Mouse (Mus musculus) heart, embryonic 11.5 days (tissue): ENCODE data around the gene Gper1. TPM values are rescaled to one million over a fixed set of nuclear protein-coding genes. Genes with fewer than 3 reads are reported as not detected.

Experiments
- ATAC-seq: fragments of 200-750 bp; cut with Nextera tagmentation; replicated peaks from 2 replicates; pipeline ENCODE4 v1.8.0; 2017; ENCODE audit warnings: moderate library complexity; ENCODE audit not compliant: insufficient number of reproducible peaks, low FRiP score, low TSS enrichment
- H3K27ac ChIP-seq: fragments of 300-500 bp; sonication (generic); 2 replicates; pipeline ENCODE4 v1.5.1; 2014; ENCODE audit warnings: mild to moderate bottlenecking, low read depth, low read length
- H3K27me3 ChIP-seq: fragments of 300-500 bp; sonication (generic); 2 replicates; pipeline ENCODE4 v1.6.1; 2014; ENCODE audit warnings: mild to moderate bottlenecking, low read length, mixed read lengths; ENCODE audit not compliant: control insufficient read depth, insufficient read depth
- H3K36me3 ChIP-seq: fragments of 300-500 bp; sonication (generic); 2 replicates; pipeline ENCODE4 v1.6.1; 2014; ENCODE audit warnings: mild to moderate bottlenecking, low read length, moderate library complexity, mixed read lengths; ENCODE audit not compliant: control insufficient read depth, insufficient read depth
- H3K4me1 ChIP-seq: fragments of 300-500 bp; sonication (generic); 2 replicates; pipeline ENCODE4 v1.6.1; 2014; ENCODE audit warnings: low read length; ENCODE audit not compliant: control insufficient read depth, insufficient read depth
- H3K4me2 ChIP-seq: fragments of 300-500 bp; sonication (generic); 2 replicates; pipeline ENCODE4 v1.6.1; 2014; ENCODE audit warnings: mild to moderate bottlenecking, moderate library complexity
- H3K4me3 ChIP-seq: fragments of 300-500 bp; sonication (generic); 2 replicates; pipeline ENCODE4 v1.5.1; 2014; ENCODE audit warnings: low read depth, low read length
- H3K9ac ChIP-seq: fragments of 300-500 bp; sonication (generic); 2 replicates; pipeline ENCODE4 v1.6.1; 2014; ENCODE audit warnings: mild to moderate bottlenecking, low read depth, low read length, moderate library complexity
- H3K9me3 ChIP-seq: fragments of 300-500 bp; sonication (generic); replicated peaks from 2 replicates; pipeline ENCODE4 v1.6.1; 2016; ENCODE audit warnings: low read length; ENCODE audit not compliant: control insufficient read depth
- WGBS: fragments of 180-500 bp; shearing (Covaris S2); extraction: QIAGEN DNeasy Blood & Tissue Kit; methylation state at CpG from one replicate; pipeline ENCODE4 v1.1.7; 2014; ENCODE audit not compliant: insufficient replicate concordance; 5-methylcytosine and 5-hydroxymethylcytosine counted together
- polyA plus RNA-seq: library from polyadenylated mRNA; unstranded; fragments of >200 nt; fragmentation: Nextera tagmentation; extraction: Ambion mirVana; gene quantifications from 2 replicates; pipeline ENCODE4 v1.2.1, GENCODE M21; 2014

Gper1 gene
- 0.57 and 0.72 TPM in 2 replicates for polyA plus RNA-seq

- WGBS, result 59% methylated on average over 21 of the region's 21 CpGs
- Histone ChIP-seq H3K27ac (no peak within 1 kb of the TSS), H3K36me3 (no peaks in the 10 kb centered on the region), H3K27me3 (peaks cover 39% of the 10 kb centered on the region), H3K4me1 (peaks cover 12% of the 10 kb centered on the region), H3K9me3 (no peaks in the 10 kb centered on the region), H3K9ac (no peak within 1 kb of the TSS), H3K4me2 (0 out of 2 replicates have a peak within 1 kb of the TSS, but pooled peaks have one; percentile 12), H3K4me3 (no peak within 1 kb of the TSS)
- ATAC-seq, result no peak
Measured at GRCm38 (mm10) chr5:139423026-139423865, at the start of gene Gper1. TSS of gene Gper1 (plus strand) at chr5:139423151.

GRCm38 (mm10) chr5:139373889-139374444, 49.0 kb upstream of the Gper1 start:
- H3K4me3 ChIP-seq, result no peak overlapping the region
- H3K4me2 ChIP-seq, result no peak overlapping the region
- H3K9me3 ChIP-seq, result no peaks in the 10 kb centered on the region
- no peaks in the 10 kb centered on the region for H3K36me3 ChIP-seq
- WGBS, result 72% methylated on average over 6 of the region's 6 CpGs
- no peak for ATAC-seq
- peaks cover 56% of the 10 kb centered on the region for H3K4me1 ChIP-seq
- H3K27me3 ChIP-seq, result no peaks in the 10 kb centered on the region
- no peak overlapping the region for H3K9ac ChIP-seq
- H3K27ac ChIP-seq, result no peak overlapping the region

GRCm38 (mm10) chr5:139374841-139375240, 48.1 kb upstream of the Gper1 start:
- H3K27ac ChIP-seq, result no peak overlapping the region
- WGBS, result 78% methylated on average over 2 of the region's 2 CpGs
- no peaks in the 10 kb centered on the region for H3K27me3 ChIP-seq
- no peak overlapping the region for H3K4me2 ChIP-seq
- no peak overlapping the region for H3K9ac ChIP-seq
- H3K36me3 ChIP-seq, result no peaks in the 10 kb centered on the region
- no peak overlapping the region for H3K4me3 ChIP-seq
- no peaks in the 10 kb centered on the region for H3K9me3 ChIP-seq
- peaks cover 65% of the 10 kb centered on the region for H3K4me1 ChIP-seq
- no peak for ATAC-seq

- Histone ChIP-seq H3K4me3 (no peak within 1 kb of the TSS), H3K4me1 (peaks cover 60% of the 10 kb centered on the region), H3K9me3 (no peaks in the 10 kb centered on the region), H3K27me3 (no peaks in the 10 kb centered on the region), H3K9ac (peak within 1 kb of the TSS; percentile 44; the same call in 1 of the 2 replicates), H3K36me3 (no peaks in the 10 kb centered on the region), H3K4me2 (peak within 1 kb of the TSS; percentile 22), H3K27ac (peak within 1 kb of the TSS; percentile 85)
- 20% methylated on average over 18 of the region's 18 CpGs for WGBS
- no peak for ATAC-seq
Measured at GRCm38 (mm10) chr5:139377468-139378270, 45.3 kb upstream of the Gper1 start, which contains the start of gene Gpr146. TSS of gene Gpr146 (plus strand) at chr5:139377697.

- Histone ChIP-seq H3K36me3 (no peaks in the 10 kb centered on the region), H3K4me3 (no peak overlapping the region), H3K9ac (no peak overlapping the region), H3K27me3 (no peaks in the 10 kb centered on the region), H3K4me2 (peak overlapping the region; percentile 7; the same call in 1 of the 2 replicates), H3K27ac (peak overlapping the region; percentile 85), H3K4me1 (peaks cover 62% of the 10 kb centered on the region), H3K9me3 (no peaks in the 10 kb centered on the region)
- 82% methylated on average over 7 of the region's 7 CpGs for WGBS
- no peak for ATAC-seq
Measured at GRCm38 (mm10) chr5:139378271-139378556, 44.7 kb upstream of the Gper1 start.

- Histone ChIP-seq H3K27ac (peak overlapping the region; percentile 85), H3K27me3 (no peaks in the 10 kb centered on the region), H3K4me3 (no peak overlapping the region), H3K9ac (peak overlapping the region; percentile 58; the same call in 1 of the 2 replicates), H3K4me1 (peaks cover 66% of the 10 kb centered on the region), H3K9me3 (no peaks in the 10 kb centered on the region), H3K36me3 (no peaks in the 10 kb centered on the region), H3K4me2 (peak overlapping the region; percentile 88)
- 0 out of 2 replicates have a peak, but pooled peaks have one; percentile 16 for ATAC-seq
- 24% methylated on average over 21 of the region's 21 CpGs for WGBS
Measured at GRCm38 (mm10) chr5:139378986-139379629, 43.8 kb upstream of the Gper1 start.

GRCm38 (mm10) chr5:139379771-139380384, 43.1 kb upstream of the Gper1 start:
- H3K4me3 ChIP-seq, result peak overlapping the region; percentile 77
- peak overlapping the region; percentile 85 for H3K27ac ChIP-seq
- 0 out of 2 replicates have a peak, but pooled peaks have one; percentile 0 for ATAC-seq
- no peaks in the 10 kb centered on the region for H3K27me3 ChIP-seq
- no peaks in the 10 kb centered on the region for H3K36me3 ChIP-seq
- peak overlapping the region; percentile 58 for H3K9ac ChIP-seq
- H3K4me2 ChIP-seq, result peak overlapping the region; percentile 88
- H3K4me1 ChIP-seq, result peaks cover 74% of the 10 kb centered on the region
- H3K9me3 ChIP-seq, result no peaks in the 10 kb centered on the region
- 28% methylated on average over 8 of the region's 8 CpGs for WGBS
